Mouse (Mus musculus): ENCODE results near the gene Spink8. TPM values are rescaled to one million over a fixed set of nuclear protein-coding genes. Genes with fewer than 3 reads are reported as not detected.

The Spink8 gene
- 2.3 and 3.1 TPM in 2 replicates for polyA plus RNA-seq (2015; fragmentation: Nextera tagmentation; extraction: Ambion mirVana)

DNA sequence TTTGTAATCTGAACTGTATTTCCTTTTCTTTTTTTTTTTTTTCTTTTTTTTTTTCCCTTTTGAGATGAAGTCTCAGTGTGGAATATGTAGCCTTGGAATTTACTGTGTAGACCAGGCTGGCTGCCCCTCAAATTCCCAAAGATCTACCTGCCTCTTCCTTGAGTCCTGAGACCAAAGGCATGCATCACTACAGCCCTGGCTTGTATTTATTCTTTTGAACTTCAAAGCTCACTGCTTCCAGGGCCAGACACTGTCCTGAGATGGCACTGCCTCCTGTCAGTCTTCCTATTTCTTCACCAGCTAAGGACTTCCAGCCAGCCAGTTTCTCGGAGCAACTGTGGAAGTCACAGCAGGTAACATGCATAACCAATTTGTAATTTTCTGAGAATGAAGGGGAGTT is at the start of gene Spink8:
TSS of gene Spink8 (plus strand) at position 301 of the 400 bp plus-strand sequence.

DNA sequence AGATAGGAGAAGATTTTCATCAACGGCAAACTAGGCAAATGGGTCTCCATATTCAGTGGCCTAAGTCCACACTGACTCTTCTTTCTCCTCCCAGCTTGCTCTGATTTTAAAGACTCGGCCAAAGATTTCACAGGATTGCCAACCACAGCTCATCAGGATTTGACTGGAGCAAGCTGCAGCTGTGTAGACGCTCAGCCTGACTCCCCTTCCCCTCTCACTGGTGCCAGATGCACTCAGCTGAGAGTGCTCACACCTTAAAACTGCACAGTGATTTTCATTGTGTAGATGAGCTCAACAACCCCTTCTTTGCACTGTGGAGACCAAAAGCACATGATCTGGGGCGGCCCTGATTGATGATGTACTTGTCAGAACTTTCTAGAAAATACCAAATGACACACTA is 21.5 kb upstream of the Spink8 start, which contains the start of gene Fbxw27:
TSS of gene Fbxw27 (minus strand) at position 101 of the 400 bp plus-strand sequence.

DNA sequence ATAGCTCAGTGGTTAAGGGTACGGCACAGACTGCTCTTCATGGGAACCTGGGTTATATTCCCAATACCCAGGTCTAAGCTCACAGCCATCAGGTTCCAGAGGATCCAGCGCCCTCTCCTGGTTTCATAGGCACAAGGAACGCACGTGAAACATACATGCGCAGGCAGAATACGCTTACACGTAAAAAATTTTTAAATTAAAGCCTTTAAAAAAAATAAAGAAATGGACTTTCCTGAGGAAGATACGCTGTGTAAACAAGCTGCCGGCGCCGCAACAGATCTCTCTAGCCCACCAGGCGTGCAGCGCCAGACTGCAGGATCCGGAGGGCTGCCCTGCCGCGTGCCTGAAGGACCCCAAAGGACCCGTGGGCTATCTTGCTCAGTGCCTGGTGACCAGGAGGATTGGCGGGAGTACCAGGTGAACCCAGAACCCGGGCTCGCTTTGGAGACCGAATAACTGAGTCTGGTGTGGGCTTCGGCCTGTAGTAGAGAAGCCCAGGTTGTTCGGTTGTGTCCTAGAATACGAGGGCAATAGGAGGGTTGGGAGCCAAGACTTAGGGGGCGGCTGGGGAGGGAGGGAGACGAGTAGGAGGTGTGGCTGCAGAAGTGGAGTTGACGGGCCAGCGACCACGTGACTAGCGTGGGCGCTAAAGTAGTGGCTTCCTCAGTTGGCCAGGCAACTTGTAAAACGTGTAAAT is 20.5 kb downstream of the Spink8 start, which contains the start of gene Nme6:
TSS of gene Nme6 (plus strand) at position 359 of the 697 bp plus-strand sequence.

GRCm38 (mm10) chr9:109849312-109849758 is 37.3 kb downstream of the Spink8 start, which contains the start of gene Camp:
Camp (minus strand) TSS chr9:109849617.

DNA sequence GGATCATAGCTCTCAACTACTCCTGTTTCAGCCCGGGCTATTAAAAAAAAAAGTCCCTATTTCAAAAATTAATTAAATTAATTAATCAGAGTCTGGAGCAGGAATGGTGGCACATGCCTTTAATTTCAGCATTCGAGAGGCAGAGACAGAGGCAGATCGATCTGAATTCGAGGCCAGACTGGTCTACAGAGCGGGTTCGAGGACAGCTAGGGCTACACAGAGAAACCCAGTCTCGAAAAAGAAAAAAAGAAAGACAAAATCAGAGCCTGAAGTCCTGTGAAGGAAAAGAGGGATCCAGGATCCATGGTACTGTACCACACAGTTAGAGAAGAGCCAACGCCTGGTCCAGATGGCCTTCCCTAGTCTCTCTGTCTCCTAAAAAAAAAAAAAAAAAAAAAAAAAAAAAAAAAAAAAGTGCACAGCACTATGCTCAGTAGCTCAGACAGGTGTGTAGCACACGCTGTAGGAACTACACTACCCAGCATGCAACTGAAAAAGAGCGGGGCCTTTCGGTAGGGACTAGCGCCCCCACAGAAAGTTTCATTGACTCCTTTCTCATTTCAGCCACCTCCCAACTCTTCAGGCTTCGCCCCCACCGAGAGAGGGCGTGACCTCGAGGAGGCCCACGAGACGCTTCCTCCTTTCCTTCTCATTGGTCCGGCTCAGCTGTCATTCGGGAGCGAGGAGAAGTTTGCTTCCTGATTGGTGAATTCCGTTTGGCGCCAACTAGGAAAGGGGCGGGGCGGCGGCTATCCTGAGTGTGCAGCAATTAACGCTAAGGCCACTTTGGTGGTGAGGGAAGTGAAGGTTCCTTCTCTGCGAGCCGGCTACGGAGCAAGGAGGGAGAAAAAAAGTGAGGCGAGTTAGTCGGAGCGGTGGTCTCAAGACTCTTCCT is 63.0 kb downstream of the Spink8 start, which contains the start of gene Cdc25a:
TSS of gene Cdc25a (plus strand) at position 783 of the 895 bp plus-strand sequence.

Other genes starting within 250 kb of the Spink8 start
- gene Fbxw15, start 244.0 kb upstream of the Spink8 start, polyA plus RNA-seq (2015; fragmentation: Nextera tagmentation; extraction: Ambion mirVana), result not detected in 2 replicates
- not detected in 2 replicates for gene Fbxw24, start 186.2 kb upstream of the Spink8 start, polyA plus RNA-seq (2015; fragmentation: Nextera tagmentation; extraction: Ambion mirVana)
- gene Fbxw25, start 147.6 kb upstream of the Spink8 start, polyA plus RNA-seq (2015; fragmentation: Nextera tagmentation; extraction: Ambion mirVana), result not detected in 2 replicates
- gene Fbxw18, start 109.6 kb upstream of the Spink8 start, polyA plus RNA-seq (2015; fragmentation: Nextera tagmentation; extraction: Ambion mirVana), result not detected in 2 replicates
- gene Fbxw26, start 66.2 kb upstream of the Spink8 start, polyA plus RNA-seq (2015; fragmentation: Nextera tagmentation; extraction: Ambion mirVana), result not detected in 2 replicates
- not detected in 2 replicates for gene Fbxw27, start 21.6 kb upstream of the Spink8 start, polyA plus RNA-seq (2015; fragmentation: Nextera tagmentation; extraction: Ambion mirVana)
- gene Nme6, start 20.5 kb downstream of the Spink8 start, polyA plus RNA-seq (2015; fragmentation: Nextera tagmentation; extraction: Ambion mirVana), result 27.8 and 34.2 TPM in 2 replicates
- gene Camp, start 37.3 kb downstream of the Spink8 start, polyA plus RNA-seq (2015; fragmentation: Nextera tagmentation; extraction: Ambion mirVana), result 23.9 and 43.2 TPM in 2 replicates
- gene Cdc25a, start 63.3 kb downstream of the Spink8 start, polyA plus RNA-seq (2015; fragmentation: Nextera tagmentation; extraction: Ambion mirVana), result 7.4 and 11.9 TPM in 2 replicates
- gene Map4, start 119.2 kb downstream of the Spink8 start, polyA plus RNA-seq (2015; fragmentation: Nextera tagmentation; extraction: Ambion mirVana), result 41.2 and 64.2 TPM in 2 replicates